ENCODE assay signal across 34 mouse cellular contexts in the genomic region with DNA sequence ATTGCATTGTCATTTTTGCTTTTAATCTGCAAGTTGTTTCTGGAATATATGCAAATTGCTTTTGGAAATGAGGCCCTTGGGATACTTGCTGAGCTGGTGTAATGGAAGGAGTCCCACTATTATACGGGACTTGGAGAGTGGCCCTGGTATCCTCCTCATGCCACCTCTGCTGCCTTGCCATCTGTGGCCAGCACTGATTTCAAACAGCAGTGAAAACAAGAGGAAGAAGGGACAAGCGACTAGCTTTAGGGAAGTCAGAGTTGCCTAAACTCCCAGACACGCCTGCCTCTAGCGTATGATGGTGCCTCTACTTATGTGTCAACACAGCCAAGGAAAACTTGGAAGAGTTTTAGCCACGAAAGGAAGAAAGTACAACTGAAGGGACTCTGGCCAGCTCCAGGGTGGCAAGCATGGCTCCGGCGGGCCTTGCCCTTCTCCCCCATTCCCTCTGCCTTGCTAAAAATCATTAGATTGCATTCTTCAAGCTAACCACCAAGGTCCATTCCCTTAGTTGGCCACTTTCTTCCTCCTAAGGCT. TPM values are rescaled to one million over a fixed set of nuclear protein-coding genes. Genes with fewer than 3 reads are reported as not detected.
A peak's percentile ranks its signal among the peaks of the same experiment; 100 is the strongest.
DNase-seq lines count a peak whose midpoint lies in the region; ATAC-seq and TF ChIP-seq lines count a peak whose summit lies in the region.
"Had no signal": no experiment of that assay in that cellular context is flagged by ENCODE, and none has a peak within 500 bp of the region (broad histone marks: within the 10 kb centered on the region; RNA-seq: fewer than 3 reads in every experiment).

No protein-coding gene starts in this region.

- TF ChIP-seq POLR2A in cerebellum, adult 2 months (IDR thresholded peaks at IDR 0.05; ENCODE audit: borderline replicate concordance, insufficient read depth, low read length), result no peak

- H3K9me3 ChIP-seq in forebrain, embryonic 10.5 days, result no peaks in the 10 kb centered on the region
- H3K9me3 ChIP-seq: embryonic facial prominence, embryonic 13.5 days; hindbrain, embryonic 10.5 days; intestine, embryonic 15.5 days; midbrain, embryonic 12.5 days had no signal

- no peaks in the 10 kb centered on the region for H3K4me1 ChIP-seq in cerebellum, adult 2 months (ENCODE audit: control insufficient read depth, insufficient read depth, low read length)
- H3K4me1 ChIP-seq in brown adipose tissue, adult 24 weeks (ENCODE audit: control insufficient read depth, insufficient read depth, insufficient read length, low read length), result peaks cover 5% of the 10 kb centered on the region
- peaks cover 43% of the 10 kb centered on the region for H3K4me1 ChIP-seq in forebrain, embryonic 10.5 days

- no peak overlapping the region for H3K4me3 ChIP-seq in cerebellum, adult 2 months (replicated peaks; ENCODE audit: insufficient read depth, low read depth, low read length)
- no peak overlapping the region for H3K4me3 ChIP-seq in brown adipose tissue, adult 24 weeks (ENCODE audit: insufficient read depth, low read depth, low read length)
- no peak overlapping the region for H3K4me3 ChIP-seq in forebrain, embryonic 10.5 days
- H3K4me3 ChIP-seq: embryonic facial prominence, embryonic 13.5 days; gastrocnemius, adult 2 months; hindbrain, embryonic 10.5 days; intestine, embryonic 15.5 days; midbrain, embryonic 12.5 days had no signal

- peak; percentile 32 to 53 for DNase-seq in cerebellum, postnatal 10 days
- no peak for DNase-seq in cerebellum, adult 2 months
- DNase-seq in adipocyte (ENCODE audit: low spot score), result peak; percentile 92
- DNase-seq in forebrain, embryonic 10.5 days (ENCODE audit: extremely low spot score, low spot score), result no peak
- DNase-seq in right cerebral cortex, postnatal 14 days, result no peak
- DNase-seq: cerebellum, adult 8-10 months; embryo, embryonic 11 days; gastrocnemius, adult 2 months; gastrocnemius, postnatal 36 days; heart, postnatal 14 days; kidney, adult 8-10 months; kidney, postnatal 10 days; layer of hippocampus, postnatal 36 days; liver; lung, adult 2 months; lung, postnatal 10 days; retina, postnatal 1 day; right cerebral cortex, postnatal 25 days; thymus, postnatal 14 days had no signal

- H3K27ac ChIP-seq in cerebellum, adult 2 months (ENCODE audit: insufficient read depth, low read length), result no peak overlapping the region
- peak overlapping the region; percentile 14; the same call in 1 of the 2 replicates for H3K27ac ChIP-seq in brown adipose tissue, adult 24 weeks (replicated peaks; ENCODE audit: low read depth, low read length)
- no peak overlapping the region for H3K27ac ChIP-seq in forebrain, embryonic 10.5 days
- H3K27ac ChIP-seq: embryonic facial prominence, embryonic 13.5 days; gastrocnemius, adult 2 months; hindbrain, embryonic 10.5 days; intestine, embryonic 15.5 days; liver, embryonic 14.5 days; macrophage; midbrain, embryonic 12.5 days had no signal

- ATAC-seq in monocyte, adult 5-6 weeks (replicated peaks; ENCODE audit: insufficient number of reproducible peaks, low FRiP score, low TSS enrichment, poor library complexity, severe bottlenecking), result peak; percentile 63
- ATAC-seq: forebrain, embryonic 16.5 days; hindbrain, embryonic 16.5 days; intestine, embryonic 15.5 days; Patski had no signal

- TF ChIP-seq CTCF in cerebellum, adult 2 months (IDR thresholded peaks at IDR 0.05; ENCODE audit: borderline replicate concordance, insufficient read depth, low read depth, low read length), result no peak

- no peaks in the 10 kb centered on the region for H3K27me3 ChIP-seq in cerebellum, adult 2 months (ENCODE audit: control insufficient read depth, insufficient read depth, low read length)
- H3K27me3 ChIP-seq in forebrain, embryonic 10.5 days (ENCODE audit: poor library complexity, severe bottlenecking), result peaks cover 11% of the 10 kb centered on the region; the same call in 1 of the 2 replicates
- H3K27me3 ChIP-seq: embryonic facial prominence, embryonic 13.5 days; intestine, embryonic 15.5 days; midbrain, embryonic 12.5 days; Patski had no signal

- 57% methylated on average over 7 of the region's 7 CpGs for WGBS in cerebellum, adult 2 months
- 92% methylated on average over 7 of the region's 7 CpGs for WGBS in forebrain, embryonic 10.5 days

- H3K36me3 ChIP-seq in forebrain, embryonic 10.5 days (replicated peaks), result no peaks in the 10 kb centered on the region
- H3K36me3 ChIP-seq: embryonic facial prominence, embryonic 13.5 days; hindbrain, embryonic 10.5 days; intestine, embryonic 15.5 days; midbrain, embryonic 12.5 days had no signal

RNA-seq across cellular contexts. Expression of a gene that starts 2.8 kb away (rescaled TPM):
- polyA plus RNA-seq in cerebellum, adult 2 months (2012; rRNA removed), result 52.4 and 59.0 TPM in 2 replicates
- polyA plus RNA-seq in brown adipose tissue, adult 24 weeks (2012; ENCODE audit: insufficient read depth, insufficient read length, missing spikeins), result 101 and 246 TPM in 2 replicates
- 450 to 581 TPM (median 532 TPM) in 3 replicates for total RNA-seq in monocyte, adult 5-6 weeks (2017)
- 124 and 138 TPM in 2 replicates for polyA plus RNA-seq in forebrain, embryonic 10.5 days (2016; fragmentation: Nextera tagmentation; extraction: Ambion mirVana)

RNA-seq across cellular contexts. Expression of a gene that starts 46.2 kb away (rescaled TPM):
- 2.0 and 2.4 TPM in 2 replicates for polyA plus RNA-seq in cerebellum, adult 2 months (2012; rRNA removed)
- polyA plus RNA-seq in brown adipose tissue, adult 24 weeks (2012; ENCODE audit: insufficient read depth, insufficient read length, missing spikeins), result 1.0 TPM in 1 of 2 replicates, not detected in the other
- total RNA-seq in monocyte, adult 5-6 weeks (2017), result 0.29 to 1.2 TPM (median 0.96 TPM) in 3 replicates
- polyA plus RNA-seq in forebrain, embryonic 10.5 days (2016; fragmentation: Nextera tagmentation; extraction: Ambion mirVana), result not detected in 2 replicates
- total RNA-seq: MEL had no signal
- polyA plus RNA-seq: embryonic facial prominence, embryonic 13.5 days; forebrain, embryonic 11.5 days; forebrain, embryonic 16.5 days; hindbrain, embryonic 10.5 days; hindbrain, embryonic 16.5 days; intestine, embryonic 15.5 days; large intestine, adult 2 months; limb, embryonic 11.5 days; macrophage; midbrain, embryonic 12.5 days; Patski had no signal

Comparison
In these comparisons a context has a peak if more than half of its experiments do, and no peak if none do; other contexts are left out.
1. DNase-seq: peak in cerebellum, postnatal 10 days (2 of 2) and adipocyte (single experiment); none in cerebellum, adult 2 months (0 of 2), forebrain, embryonic 10.5 days (single experiment) and right cerebral cortex, postnatal 14 days (single experiment).